Mouse (Mus musculus): ENCODE results near the gene Anxa6. TPM values are rescaled to one million over a fixed set of nuclear protein-coding genes. Genes with fewer than 3 reads are reported as not detected.

Anxa6 gene
- polyA plus RNA-seq, 1 experiment from 2014 or later: 411 TPM

GRCm38 (mm10) chr11:54985086-54985485 is 48.2 kb downstream of the Anxa6 start:
- Histone ChIP-seq H3K27ac (ENCODE audit: low read depth) (no peak overlapping the region), H3K36me3 (ENCODE audit: insufficient read depth) (peaks cover 93% of the 10 kb centered on the region), H3K9ac (no peak overlapping the region), H3K4me3 (ENCODE audit: low read depth, low read length) (no peak overlapping the region), H3K9me3 (ENCODE audit: low read depth, low read length) (no peaks in the 10 kb centered on the region), H3K27me3 (ENCODE audit: insufficient read depth, low read length) (no peaks in the 10 kb centered on the region), H3K4me2 (no peak overlapping the region), H3K4me1 (ENCODE audit: insufficient read depth) (no peaks in the 10 kb centered on the region)
- DNase-seq (no peak), ATAC-seq (ENCODE audit: insufficient read depth) (no peak)
- 85% methylated on average over 3 of the region's 3 CpGs for WGBS
- TF ChIP-seq CTCF (IDR thresholded peaks at IDR 0.05; ENCODE audit: low read depth): no peak

GRCm38 (mm10) chr11:54984581-54984980 is 48.7 kb downstream of the Anxa6 start:
- Histone ChIP-seq H3K4me2 (no peak overlapping the region), H3K4me3 (ENCODE audit: low read depth, low read length) (no peak overlapping the region), H3K36me3 (ENCODE audit: insufficient read depth) (peaks cover 92% of the 10 kb centered on the region), H3K9ac (no peak overlapping the region), H3K27me3 (ENCODE audit: insufficient read depth, low read length) (no peaks in the 10 kb centered on the region), H3K27ac (ENCODE audit: low read depth) (no peak overlapping the region), H3K9me3 (ENCODE audit: low read depth, low read length) (no peaks in the 10 kb centered on the region), H3K4me1 (ENCODE audit: insufficient read depth) (no peaks in the 10 kb centered on the region)
- ATAC-seq (ENCODE audit: insufficient read depth): peak; percentile 48
- no peak for DNase-seq
- 62% methylated on average over 4 of the region's 4 CpGs for WGBS
- TF ChIP-seq CTCF (IDR thresholded peaks at IDR 0.05; ENCODE audit: low read depth): no peak

DNA sequence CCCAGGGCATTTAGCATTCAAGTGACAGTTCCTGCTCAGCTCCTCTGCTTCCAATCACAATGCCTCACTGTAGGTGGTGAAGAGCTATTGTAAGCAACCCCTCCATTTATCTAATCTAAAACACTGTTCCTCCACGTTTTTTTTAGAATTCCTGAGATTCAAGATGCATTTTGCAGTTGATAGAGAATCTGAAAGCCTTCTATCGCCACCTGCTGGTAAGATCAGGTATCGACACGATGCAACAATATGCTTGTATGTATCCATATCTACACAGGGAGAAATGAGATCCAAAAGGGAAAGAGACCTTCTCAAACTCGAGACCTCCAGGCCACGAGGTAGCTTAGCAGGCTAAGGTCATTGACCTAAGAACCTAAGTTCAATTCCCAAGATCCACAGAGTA is 49.2 kb downstream of the Anxa6 start:
- Histone ChIP-seq H3K4me2 (no peak overlapping the region), H3K36me3 (ENCODE audit: insufficient read depth) (peaks cover 93% of the 10 kb centered on the region), H3K4me3 (ENCODE audit: low read depth, low read length) (no peak overlapping the region), H3K27me3 (ENCODE audit: insufficient read depth, low read length) (no peaks in the 10 kb centered on the region), H3K27ac (ENCODE audit: low read depth) (no peak overlapping the region), H3K4me1 (ENCODE audit: insufficient read depth) (no peaks in the 10 kb centered on the region), H3K9ac (no peak overlapping the region), H3K9me3 (ENCODE audit: low read depth, low read length) (no peaks in the 10 kb centered on the region)
- peak; percentile 96 for DNase-seq
- no peak; the same call in 1 of the 2 replicates for ATAC-seq (ENCODE audit: insufficient read depth)
- 3% methylated on average over 6 of the region's 6 CpGs for WGBS
- peak; percentile 91 for TF ChIP-seq CTCF (IDR thresholded peaks at IDR 0.05; ENCODE audit: low read depth)

DNA sequence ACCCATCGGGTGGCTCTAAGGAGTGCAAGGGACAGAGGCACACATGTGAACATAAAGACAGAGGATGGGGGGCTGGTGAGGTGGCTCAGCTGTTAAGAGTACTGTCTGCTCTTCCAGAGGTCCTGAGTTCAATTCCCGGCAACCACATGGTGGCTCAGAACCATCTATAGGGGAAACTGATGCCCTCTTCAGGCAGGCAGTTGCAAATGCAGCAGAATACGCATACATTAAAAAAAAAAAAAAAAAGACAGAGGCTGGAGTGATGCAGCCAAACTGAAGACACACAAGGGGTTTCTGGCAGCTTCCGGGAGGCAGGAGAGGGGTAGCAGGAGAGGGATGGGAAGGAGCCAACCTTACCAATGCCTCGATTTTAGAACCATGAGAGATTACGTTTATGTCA is 50.7 kb downstream of the Anxa6 start:
- no peak for ATAC-seq (ENCODE audit: insufficient read depth)
- no peak for DNase-seq
- Histone ChIP-seq H3K4me3 (ENCODE audit: low read depth, low read length) (no peak overlapping the region), H3K9me3 (ENCODE audit: low read depth, low read length) (no peaks in the 10 kb centered on the region), H3K9ac (no peak overlapping the region), H3K27ac (ENCODE audit: low read depth) (no peak overlapping the region), H3K4me2 (no peak overlapping the region), H3K4me1 (ENCODE audit: insufficient read depth) (no peaks in the 10 kb centered on the region), H3K36me3 (ENCODE audit: insufficient read depth) (peaks cover 93% of the 10 kb centered on the region), H3K27me3 (ENCODE audit: insufficient read depth, low read length) (no peaks in the 10 kb centered on the region)
- TF ChIP-seq CTCF (IDR thresholded peaks at IDR 0.05; ENCODE audit: low read depth): peak; percentile 25
- 84% methylated on average over 6 of the region's 6 CpGs for WGBS

- no peak overlapping the region for H3K9ac ChIP-seq
- no peak for TF ChIP-seq CTCF (IDR thresholded peaks at IDR 0.05; ENCODE audit: low read depth)
- DNase-seq: no peak
- H3K27ac ChIP-seq (ENCODE audit: low read depth): no peak overlapping the region
- no peaks in the 10 kb centered on the region for H3K9me3 ChIP-seq (ENCODE audit: low read depth, low read length)
- peaks cover 84% of the 10 kb centered on the region for H3K36me3 ChIP-seq (ENCODE audit: insufficient read depth)
- no peak overlapping the region for H3K4me3 ChIP-seq (ENCODE audit: low read depth, low read length)
- no peak overlapping the region for H3K4me2 ChIP-seq
- no peaks in the 10 kb centered on the region for H3K4me1 ChIP-seq (ENCODE audit: insufficient read depth)
- H3K27me3 ChIP-seq (ENCODE audit: insufficient read depth, low read length): no peaks in the 10 kb centered on the region
- ATAC-seq (ENCODE audit: insufficient read depth): no peak
- 92% methylated on average over 4 of the region's 4 CpGs for WGBS
Measured at GRCm38 (mm10) chr11:54981630-54982029, 51.6 kb downstream of the Anxa6 start.

GRCm38 (mm10) chr11:54977385-54977937 is 55.8 kb downstream of the Anxa6 start:
- 43% methylated on average over 6 of the region's 6 CpGs for WGBS
- Histone ChIP-seq H3K36me3 (ENCODE audit: insufficient read depth) (peaks cover 47% of the 10 kb centered on the region), H3K4me1 (ENCODE audit: insufficient read depth) (peaks cover 5% of the 10 kb centered on the region; the same call in 1 of the 2 replicates), H3K27me3 (ENCODE audit: insufficient read depth, low read length) (no peaks in the 10 kb centered on the region), H3K9me3 (ENCODE audit: low read depth, low read length) (no peaks in the 10 kb centered on the region), H3K9ac (no peak overlapping the region), H3K4me2 (no peak overlapping the region), H3K27ac (ENCODE audit: low read depth) (no peak overlapping the region), H3K4me3 (ENCODE audit: low read depth, low read length) (no peak overlapping the region)
- TF ChIP-seq CTCF (IDR thresholded peaks at IDR 0.05; ENCODE audit: low read depth): no peak
- ATAC-seq (ENCODE audit: insufficient read depth) (no peak), DNase-seq (peak; percentile 25)

GRCm38 (mm10) chr11:54976351-54976750 is 56.9 kb downstream of the Anxa6 start:
- DNase-seq (no peak), ATAC-seq (ENCODE audit: insufficient read depth) (no peak)
- no peaks in the 10 kb centered on the region for H3K27me3 ChIP-seq (ENCODE audit: insufficient read depth, low read length)
- WGBS: 94% methylated on average over 2 of the region's 2 CpGs
- H3K4me3 ChIP-seq (ENCODE audit: low read depth, low read length): no peak overlapping the region
- H3K9me3 ChIP-seq (ENCODE audit: low read depth, low read length): no peaks in the 10 kb centered on the region
- H3K36me3 ChIP-seq (ENCODE audit: insufficient read depth): peaks cover 36% of the 10 kb centered on the region
- H3K27ac ChIP-seq (ENCODE audit: low read depth): no peak overlapping the region
- no peak overlapping the region for H3K4me2 ChIP-seq
- H3K4me1 ChIP-seq (ENCODE audit: insufficient read depth): peaks cover 5% of the 10 kb centered on the region; the same call in 1 of the 2 replicates
- H3K9ac ChIP-seq: no peak overlapping the region
- TF ChIP-seq CTCF (IDR thresholded peaks at IDR 0.05; ENCODE audit: low read depth): no peak
